Mouse (Mus musculus): ENCODE results near the gene Dlg4. TPM values are rescaled to one million over a fixed set of nuclear protein-coding genes. Genes with fewer than 3 reads are reported as not detected.
"Not testable (repeated sequence)": the region's sequence is repeated elsewhere in the genome, so short reads cannot be mapped to it uniquely, and the experiment has no call there.

Dlg4 gene
- polyA plus RNA-seq, 1 experiment from 2014 or later: 19.9 TPM

DNA sequence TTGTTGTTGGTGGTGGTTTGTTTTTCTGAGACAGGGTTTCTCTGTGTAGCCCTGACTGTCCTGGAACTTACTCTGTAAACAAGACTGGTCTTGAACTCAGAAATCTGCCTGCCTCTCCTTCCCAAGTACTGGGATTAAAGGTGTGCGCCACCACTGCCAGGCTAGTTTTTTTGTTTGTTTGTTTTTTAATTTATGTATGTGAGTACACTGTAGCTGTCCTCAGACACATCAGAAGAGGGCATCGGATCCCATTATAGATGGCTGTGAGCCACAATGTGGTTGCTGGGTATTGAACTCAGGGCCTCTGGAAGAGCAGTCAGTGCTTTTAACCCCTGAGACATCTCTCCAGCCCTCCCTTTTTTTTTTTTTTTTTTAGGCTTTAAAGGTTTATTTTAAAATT lies 565 bp upstream of the Dlg4 start:
- not testable (repeated sequence) for DNase-seq (ENCODE audit: low spot score); H3K27me3 ChIP-seq (ENCODE audit: insufficient read depth, poor library complexity, severe bottlenecking); H3K9me3 ChIP-seq; H3K4me3 ChIP-seq; H3K27ac ChIP-seq
- H3K36me3 ChIP-seq: peaks cover 33% of the 10 kb centered on the region
- H3K4me1 ChIP-seq (replicated peaks): peaks cover 70% of the 10 kb centered on the region
- 85% methylated on average over 2 of the region's 2 CpGs for WGBS

DNA sequence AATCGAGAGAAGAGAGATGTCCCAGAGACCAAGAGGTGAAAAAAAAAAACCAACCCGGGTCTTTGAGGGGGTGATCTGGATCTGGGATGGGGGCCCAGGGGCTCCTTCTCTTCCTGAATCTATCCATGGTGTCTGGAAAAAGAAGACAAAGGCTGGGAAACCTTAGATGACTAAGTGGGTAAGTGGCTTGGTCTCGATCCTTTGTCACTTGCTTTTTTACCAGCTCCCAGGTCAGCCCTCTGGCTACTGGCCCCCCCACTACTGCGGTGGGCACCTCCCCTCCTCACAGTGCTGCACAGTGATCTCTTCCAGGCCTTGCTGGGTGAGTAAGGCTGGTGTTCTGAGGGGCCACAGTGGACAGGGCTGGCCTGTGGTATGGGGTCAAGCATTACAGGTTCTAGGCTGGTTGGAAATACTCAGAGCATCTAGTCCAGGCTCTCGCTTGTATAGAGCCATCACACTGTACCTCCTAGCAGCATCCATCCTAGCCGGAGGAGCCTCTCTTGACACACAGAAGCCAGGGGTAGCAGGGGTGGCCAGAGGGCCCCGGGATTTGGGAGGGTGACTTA lies 541 bp downstream of the Dlg4 start:
- DNase-seq (ENCODE audit: low spot score): no peak
- peaks cover 22% of the 10 kb centered on the region for H3K36me3 ChIP-seq
- H3K4me1 ChIP-seq (replicated peaks): peaks cover 79% of the 10 kb centered on the region
- WGBS: 48% methylated on average over 7 of the region's 7 CpGs
- H3K27me3 ChIP-seq (ENCODE audit: insufficient read depth, poor library complexity, severe bottlenecking): no peaks in the 10 kb centered on the region
- no peaks in the 10 kb centered on the region for H3K9me3 ChIP-seq
- H3K27ac ChIP-seq: peak overlapping the region; percentile 96
- H3K4me3 ChIP-seq: peak overlapping the region; percentile 74

DNA sequence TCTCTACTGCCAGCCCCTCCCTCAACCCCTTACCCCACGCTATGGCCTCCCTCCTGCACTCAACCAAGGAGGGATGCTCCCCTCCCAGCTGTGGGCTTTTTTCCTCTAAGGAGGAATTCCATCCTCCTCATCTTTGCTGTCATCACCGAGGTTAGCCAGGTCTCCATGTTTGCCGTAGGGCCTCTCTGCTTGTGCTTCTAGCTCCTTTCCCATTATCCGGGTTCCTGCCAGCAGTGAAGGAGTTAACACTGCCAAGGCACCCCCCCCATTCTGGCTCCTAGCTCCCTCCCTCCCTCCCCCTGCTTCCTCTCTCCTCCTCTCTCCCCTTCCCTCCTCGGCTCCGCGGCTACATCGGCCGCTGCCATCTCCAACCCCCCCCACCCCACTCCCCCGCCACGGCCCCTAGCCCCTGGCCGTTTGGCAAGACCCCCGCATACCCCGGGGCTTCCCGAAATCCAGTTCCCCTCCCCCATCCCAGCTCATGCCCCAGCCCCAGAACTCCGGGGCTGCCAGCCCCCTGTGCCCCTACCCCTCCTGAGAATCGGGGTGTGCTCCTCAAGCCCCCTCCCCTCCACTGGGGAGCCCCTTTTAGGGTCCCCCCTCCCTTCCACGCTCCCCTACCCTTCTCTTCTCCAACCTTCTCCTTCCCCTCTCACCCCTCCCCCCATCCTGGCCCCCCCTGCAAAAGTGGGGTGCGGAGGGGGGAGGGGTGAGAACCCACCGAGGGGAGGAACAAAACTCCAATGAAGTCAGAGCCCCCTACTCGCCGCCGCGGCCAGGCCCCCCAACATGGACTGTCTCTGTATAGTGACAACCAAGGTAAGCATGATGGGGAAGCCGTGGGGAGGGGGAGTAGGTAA lies 1.6 kb downstream of the Dlg4 start:
- Histone ChIP-seq H3K27ac (peak overlapping the region; percentile 96), H3K4me1 (replicated peaks) (peaks cover 87% of the 10 kb centered on the region), H3K9me3 (no peaks in the 10 kb centered on the region), H3K4me3 (peak overlapping the region; percentile 74), H3K27me3 (ENCODE audit: insufficient read depth, poor library complexity, severe bottlenecking) (no peaks in the 10 kb centered on the region), H3K36me3 (peaks cover 11% of the 10 kb centered on the region)
- DNase-seq (ENCODE audit: low spot score): peak; percentile 83
- 1% methylated on average over 25 of the region's 25 CpGs for WGBS

DNA sequence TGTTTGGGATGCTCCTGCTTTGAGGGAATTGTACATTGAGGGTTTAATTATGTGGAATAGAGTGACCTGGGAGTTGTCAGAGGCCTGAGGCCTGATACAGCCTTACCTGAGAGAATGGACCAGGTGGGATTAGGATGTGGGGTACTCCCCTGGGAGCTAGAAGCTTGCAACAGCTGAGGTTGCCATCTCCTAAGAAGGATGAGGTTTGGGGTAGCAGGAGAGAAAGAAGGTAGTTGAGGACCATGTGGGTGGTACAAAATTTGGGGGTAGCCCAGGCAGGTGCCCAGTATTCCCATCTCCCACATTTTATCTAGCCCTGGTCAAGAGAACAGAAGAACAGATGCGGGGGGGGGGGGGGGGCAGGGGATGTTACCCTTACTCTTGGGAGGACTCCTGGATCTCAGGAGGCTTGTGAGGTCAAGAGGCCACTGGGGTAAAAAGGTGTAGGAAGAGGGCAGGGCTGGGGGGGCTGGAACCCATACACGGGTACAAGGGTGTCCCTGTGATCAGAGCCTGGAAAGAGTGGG lies 2.8 kb downstream of the Dlg4 start:
- Histone ChIP-seq H3K4me3 (peak overlapping the region; percentile 74), H3K27me3 (ENCODE audit: insufficient read depth, poor library complexity, severe bottlenecking) (no peaks in the 10 kb centered on the region), H3K27ac (peak overlapping the region; percentile 96), H3K4me1 (replicated peaks) (peaks cover 87% of the 10 kb centered on the region), H3K36me3 (no peaks in the 10 kb centered on the region), H3K9me3 (no peaks in the 10 kb centered on the region)
- WGBS: 22% methylated on average over 2 of the region's 2 CpGs
- no peak for DNase-seq (ENCODE audit: low spot score)

DNA sequence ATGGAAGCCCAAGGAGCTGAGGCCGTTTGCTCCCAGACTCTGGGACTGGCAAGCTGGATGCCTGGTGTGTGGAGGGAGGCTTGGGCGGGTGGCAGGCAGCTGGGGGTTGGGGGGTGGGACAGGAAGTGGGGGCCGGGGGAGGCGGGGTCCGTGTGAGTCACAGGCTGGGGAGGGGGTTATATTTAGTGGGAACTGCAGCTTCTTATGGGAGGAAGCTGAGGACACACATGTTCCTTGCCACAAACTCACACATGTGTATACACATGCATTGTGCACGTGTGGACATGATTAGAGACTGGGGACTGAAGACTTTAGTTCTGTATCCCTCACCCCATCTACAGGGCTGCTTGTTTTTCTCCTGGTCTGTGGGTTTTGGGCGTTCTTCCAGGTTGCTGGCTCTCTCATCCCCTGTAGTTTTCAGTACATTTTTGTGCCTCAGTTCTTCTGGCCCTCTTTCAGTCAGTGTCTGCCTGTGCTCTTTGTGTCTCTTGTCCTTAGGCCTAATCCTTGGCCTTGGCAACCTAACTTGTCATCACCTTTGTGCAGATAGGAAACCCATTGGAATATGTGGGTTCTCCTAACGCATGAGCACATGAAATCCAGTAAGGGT lies 3.4 kb downstream of the Dlg4 start:
- no peak for DNase-seq (ENCODE audit: low spot score)
- 16% methylated on average over 8 of the region's 8 CpGs for WGBS
- Histone ChIP-seq H3K27ac (peak overlapping the region; percentile 96), H3K4me3 (peak overlapping the region; percentile 74), H3K27me3 (ENCODE audit: insufficient read depth, poor library complexity, severe bottlenecking) (no peaks in the 10 kb centered on the region), H3K36me3 (no peaks in the 10 kb centered on the region), H3K9me3 (no peaks in the 10 kb centered on the region), H3K4me1 (replicated peaks) (peaks cover 86% of the 10 kb centered on the region)

DNA sequence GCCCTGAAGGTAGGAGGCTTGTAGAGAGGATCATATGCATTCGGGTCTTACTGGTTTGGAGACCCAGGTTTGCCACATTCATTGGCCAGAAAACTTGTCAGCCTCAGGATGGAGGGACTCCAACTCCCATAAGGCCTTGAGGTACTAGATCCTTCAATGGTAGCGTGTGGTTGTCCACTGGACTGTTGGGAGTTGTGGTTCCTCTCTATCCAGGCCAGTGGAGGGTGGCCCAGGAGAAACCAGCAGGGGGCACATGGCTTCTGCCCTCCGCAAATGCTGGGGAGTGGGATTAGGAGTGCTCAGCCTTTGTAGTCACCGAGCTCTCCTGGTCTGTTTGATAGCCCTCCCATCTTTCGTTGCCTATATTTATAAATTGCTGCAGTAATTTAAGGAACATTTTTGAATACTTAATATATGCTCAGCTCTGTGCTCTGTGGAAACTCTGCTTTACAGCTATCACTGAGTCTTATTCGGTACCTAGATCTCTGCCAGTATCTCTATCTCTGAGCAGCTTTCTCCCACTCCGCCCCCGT lies 4.1 kb downstream of the Dlg4 start:
- DNase-seq (ENCODE audit: low spot score): peak; percentile 86
- H3K27me3 ChIP-seq (ENCODE audit: insufficient read depth, poor library complexity, severe bottlenecking): no peaks in the 10 kb centered on the region
- H3K36me3 ChIP-seq: no peaks in the 10 kb centered on the region
- peak overlapping the region; percentile 96 for H3K27ac ChIP-seq
- H3K4me1 ChIP-seq (replicated peaks): peaks cover 89% of the 10 kb centered on the region
- H3K4me3 ChIP-seq: peak overlapping the region; percentile 74
- 2% methylated on average over 8 of the region's 8 CpGs for WGBS
- H3K9me3 ChIP-seq: no peaks in the 10 kb centered on the region

DNA sequence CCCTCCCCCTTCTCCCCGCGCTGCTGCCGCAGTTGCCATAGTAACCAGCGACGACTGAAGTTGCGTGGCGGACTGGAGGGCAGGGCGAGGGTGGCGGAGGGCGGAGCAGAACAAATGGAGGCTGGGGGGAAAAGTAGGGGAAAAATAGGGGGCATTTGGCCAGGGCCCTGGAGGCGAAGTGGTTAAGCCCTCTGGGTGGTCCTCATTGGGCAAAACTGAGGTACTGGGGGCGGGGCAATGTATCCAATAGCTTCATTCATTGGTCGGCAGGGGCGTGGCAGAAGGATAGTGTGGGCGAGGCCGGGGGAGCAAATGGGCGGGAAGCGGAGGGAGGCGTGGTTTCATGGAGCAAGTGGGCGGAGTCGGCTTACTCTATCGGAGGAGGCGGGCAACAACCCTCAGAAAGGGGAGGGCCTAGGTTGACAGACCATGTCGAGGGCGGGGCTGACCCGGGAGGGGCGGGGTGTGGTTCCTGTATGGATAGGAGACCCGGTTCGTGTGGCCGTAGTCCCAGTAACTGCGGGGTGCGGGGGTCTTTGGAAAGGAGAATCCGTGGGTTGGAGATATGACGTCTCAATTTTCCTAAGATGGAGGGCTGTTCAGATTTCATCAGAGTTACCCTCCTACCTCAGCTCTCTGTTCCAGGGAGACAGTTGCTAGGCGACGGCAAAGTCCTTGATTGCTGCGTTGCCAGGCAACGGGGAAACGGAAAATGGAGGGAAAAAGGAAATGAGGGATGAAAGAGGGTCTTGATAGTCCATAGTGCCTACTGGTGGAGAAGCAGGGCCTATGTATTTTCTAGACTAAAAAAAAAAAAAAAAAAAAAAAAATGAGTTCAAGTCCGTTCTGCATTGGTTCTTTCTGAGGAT lies 4.8 kb downstream of the Dlg4 start:
- H3K36me3 ChIP-seq: no peaks in the 10 kb centered on the region
- peak overlapping the region; percentile 74 for H3K4me3 ChIP-seq
- peak; percentile 99 for DNase-seq (ENCODE audit: low spot score)
- peak overlapping the region; percentile 96 for H3K27ac ChIP-seq
- peaks cover 96% of the 10 kb centered on the region for H3K4me1 ChIP-seq (replicated peaks)
- WGBS: 2% methylated on average over 40 of the region's 40 CpGs
- H3K27me3 ChIP-seq (ENCODE audit: insufficient read depth, poor library complexity, severe bottlenecking): no peaks in the 10 kb centered on the region
- H3K9me3 ChIP-seq: no peaks in the 10 kb centered on the region

DNA sequence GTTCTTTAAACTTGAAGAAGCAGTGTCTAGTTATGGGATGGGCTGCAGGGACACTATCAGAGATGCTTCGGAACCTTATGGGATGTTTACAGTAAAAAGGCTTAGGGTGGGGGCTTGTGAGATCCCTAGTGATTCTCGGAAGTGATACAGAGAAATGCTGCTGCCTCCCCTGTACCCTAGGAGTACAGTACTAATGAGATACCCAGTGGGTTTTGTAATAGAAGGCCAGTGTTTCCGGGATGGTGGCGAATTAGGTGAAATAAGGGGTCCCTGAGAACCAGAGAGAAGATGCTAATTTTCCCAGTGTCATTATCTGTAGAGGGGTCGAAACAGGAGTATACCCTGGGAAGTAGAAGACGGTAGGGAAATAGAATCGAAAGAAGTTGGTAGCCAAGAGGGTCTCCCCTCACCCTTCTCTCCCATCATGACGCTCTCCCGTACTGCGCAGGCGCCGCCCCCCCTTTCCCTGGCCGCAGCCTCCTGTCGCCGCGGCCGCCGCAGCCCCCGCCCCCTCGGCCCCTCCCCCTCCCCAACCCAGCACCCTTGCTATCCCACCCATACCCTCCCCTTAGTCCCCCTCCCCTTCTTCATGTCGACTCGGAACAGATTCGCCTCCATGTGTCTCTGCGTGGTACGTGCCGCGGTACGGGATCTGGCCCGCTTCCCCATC lies 6.9 kb downstream of the Dlg4 start:
- peak; percentile 76 for DNase-seq (ENCODE audit: low spot score)
- Histone ChIP-seq H3K4me1 (replicated peaks) (peaks cover 96% of the 10 kb centered on the region), H3K9me3 (no peaks in the 10 kb centered on the region), H3K36me3 (no peaks in the 10 kb centered on the region), H3K27me3 (ENCODE audit: insufficient read depth, poor library complexity, severe bottlenecking) (no peaks in the 10 kb centered on the region), H3K27ac (peak overlapping the region; percentile 86), H3K4me3 (peak overlapping the region; percentile 56)
- 4% methylated on average over 28 of the region's 29 CpGs for WGBS

DNA sequence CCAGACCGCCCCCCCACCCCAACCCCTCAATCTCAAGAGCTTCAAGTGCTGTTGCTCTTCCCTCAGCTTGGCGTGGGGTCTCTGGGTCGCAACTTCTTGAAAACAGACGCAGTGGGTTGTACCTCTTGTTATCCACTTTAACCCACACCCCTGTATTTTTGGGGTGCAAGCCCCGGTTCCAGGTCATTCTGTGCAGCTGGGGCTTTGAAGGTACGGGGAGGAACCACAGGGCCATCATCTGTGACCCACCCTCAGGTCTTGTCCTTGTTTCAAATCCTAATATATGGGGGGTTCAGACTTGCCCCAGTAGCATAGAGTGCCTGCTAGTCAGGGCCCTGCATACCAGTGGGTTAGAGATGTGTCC lies 7.4 kb downstream of the Dlg4 start:
- Histone ChIP-seq H3K9me3 (no peaks in the 10 kb centered on the region), H3K36me3 (no peaks in the 10 kb centered on the region), H3K4me3 (peak overlapping the region; percentile 56), H3K4me1 (replicated peaks) (peaks cover 96% of the 10 kb centered on the region), H3K27me3 (ENCODE audit: insufficient read depth, poor library complexity, severe bottlenecking) (no peaks in the 10 kb centered on the region), H3K27ac (peak overlapping the region; percentile 86)
- DNase-seq (ENCODE audit: low spot score): no peak
- WGBS: 11% methylated on average over 6 of the region's 6 CpGs

DNA sequence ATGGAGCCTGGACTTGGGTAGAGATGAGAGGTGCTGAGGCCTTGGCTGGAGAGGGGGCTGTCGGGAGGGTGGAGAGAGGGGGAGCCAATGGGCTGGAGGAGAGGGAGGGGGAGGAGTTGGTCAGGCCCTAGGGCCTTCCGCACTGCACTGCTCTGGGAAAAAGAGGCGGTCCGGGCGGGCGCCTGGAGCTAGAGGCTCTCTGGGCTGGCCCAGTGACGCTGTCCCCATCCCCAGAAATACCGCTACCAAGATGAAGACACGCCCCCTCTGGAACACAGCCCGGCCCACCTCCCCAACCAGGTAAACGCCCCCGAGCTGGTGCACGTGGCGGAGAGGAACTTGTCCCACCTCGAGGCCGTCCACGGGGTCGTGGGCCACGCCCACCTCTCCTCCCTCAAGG lies 9.9 kb downstream of the Dlg4 start:
- no peaks in the 10 kb centered on the region for H3K27me3 ChIP-seq (ENCODE audit: insufficient read depth, poor library complexity, severe bottlenecking)
- peak overlapping the region; percentile 90 for H3K27ac ChIP-seq
- peak overlapping the region; percentile 54 for H3K4me3 ChIP-seq
- peak; percentile 68 for DNase-seq (ENCODE audit: low spot score)
- peaks cover 14% of the 10 kb centered on the region for H3K36me3 ChIP-seq
- WGBS: under 1% methylated on average over 19 of the region's 19 CpGs
- H3K4me1 ChIP-seq (replicated peaks): peaks cover 97% of the 10 kb centered on the region
- no peaks in the 10 kb centered on the region for H3K9me3 ChIP-seq

DNA sequence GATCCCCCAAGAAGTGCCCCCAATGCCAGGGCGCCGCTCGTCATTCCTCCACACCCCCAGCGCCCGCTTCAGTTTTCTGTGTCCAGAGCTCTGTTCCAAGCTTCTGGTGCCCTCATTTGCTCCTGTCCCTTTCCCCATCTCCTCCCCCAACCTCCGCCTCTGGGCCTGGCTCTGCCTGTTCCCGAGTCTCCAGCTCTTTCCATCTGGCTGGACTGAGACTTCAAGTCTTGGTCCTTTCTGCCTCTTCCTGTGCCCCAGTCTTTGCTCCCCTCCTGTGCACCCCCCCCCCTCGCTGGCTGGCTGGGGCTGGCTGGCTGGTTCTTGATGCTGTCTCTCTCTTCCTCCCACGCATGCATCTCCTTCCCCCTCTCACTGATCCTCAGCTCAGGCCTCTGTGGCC lies 10.7 kb downstream of the Dlg4 start:
- Histone ChIP-seq H3K4me3 (peak overlapping the region; percentile 54), H3K27me3 (ENCODE audit: insufficient read depth, poor library complexity, severe bottlenecking) (no peaks in the 10 kb centered on the region), H3K4me1 (replicated peaks) (peaks cover 91% of the 10 kb centered on the region), H3K36me3 (peaks cover 21% of the 10 kb centered on the region), H3K9me3 (no peaks in the 10 kb centered on the region), H3K27ac (peak overlapping the region; percentile 90)
- DNase-seq (ENCODE audit: low spot score): no peak
- 43% methylated on average over 9 of the region's 9 CpGs for WGBS
